Mouse (Mus musculus) olfactory bulb, adult 2 months (tissue): ENCODE results near the gene 2700081O15Rik. TPM values are rescaled to one million over a fixed set of nuclear protein-coding genes. Genes with fewer than 3 reads are reported as not detected.
"Not testable (repeated sequence)": the region's sequence is repeated elsewhere in the genome, so short reads cannot be mapped to it uniquely, and the experiment has no call there.

Source experiments
- H3K27ac ChIP-seq: fragments of 200-500 bp; 2 replicates; pipeline ENCODE4 v1.5.1; 2012; ENCODE audit warnings: low read depth, low read length; ENCODE audit not compliant: insufficient read depth
- H3K4me1 ChIP-seq: fragments of 200-500 bp; 2 replicates; pipeline ENCODE4 v1.6.1; 2012; ENCODE audit warnings: low read length; ENCODE audit not compliant: control insufficient read depth, insufficient read depth
- H3K4me3 ChIP-seq: fragments of 200-500 bp; 2 replicates; pipeline ENCODE4 v1.5.1; 2012; ENCODE audit warnings: mild to moderate bottlenecking, low read depth, low read length, moderate library complexity; ENCODE audit not compliant: insufficient read depth
- CTCF ChIP-seq: fragments of 200-500 bp; IDR thresholded peaks from 2 replicates; pipeline ENCODE4 v1.5.1; 2012; ENCODE audit warnings: low read depth, mild to moderate bottlenecking, low read length, moderate library complexity; ENCODE audit not compliant: insufficient read depth
- POLR2A ChIP-seq: fragments of 200-500 bp; IDR thresholded peaks from 2 replicates; pipeline ENCODE4 v1.6.1; 2012; ENCODE audit warnings: mild to moderate bottlenecking, low read depth, low read length, moderate library complexity; ENCODE audit not compliant: insufficient read depth
- WGBS: fragments of 180-500 bp; shearing (Covaris S2); methylation state at CpG from one replicate; pipeline ENCODE4 v1.1.7; 2018; 5-methylcytosine and 5-hydroxymethylcytosine counted together
- polyA plus RNA-seq: library from polyadenylated mRNA; stranded (reverse); fragments of >200 nt; gene quantifications from 2 replicates; pipeline ENCODE4 v1.2.4, GENCODE M21; 2012; ENCODE audit warnings: low replicate concordance; ENCODE audit not compliant: missing spikeins, insufficient read depth, insufficient read length

Gene 2700081O15Rik
- polyA plus RNA-seq = 113 TPM in 1 of 2 replicates, not detected in the other

DNA sequence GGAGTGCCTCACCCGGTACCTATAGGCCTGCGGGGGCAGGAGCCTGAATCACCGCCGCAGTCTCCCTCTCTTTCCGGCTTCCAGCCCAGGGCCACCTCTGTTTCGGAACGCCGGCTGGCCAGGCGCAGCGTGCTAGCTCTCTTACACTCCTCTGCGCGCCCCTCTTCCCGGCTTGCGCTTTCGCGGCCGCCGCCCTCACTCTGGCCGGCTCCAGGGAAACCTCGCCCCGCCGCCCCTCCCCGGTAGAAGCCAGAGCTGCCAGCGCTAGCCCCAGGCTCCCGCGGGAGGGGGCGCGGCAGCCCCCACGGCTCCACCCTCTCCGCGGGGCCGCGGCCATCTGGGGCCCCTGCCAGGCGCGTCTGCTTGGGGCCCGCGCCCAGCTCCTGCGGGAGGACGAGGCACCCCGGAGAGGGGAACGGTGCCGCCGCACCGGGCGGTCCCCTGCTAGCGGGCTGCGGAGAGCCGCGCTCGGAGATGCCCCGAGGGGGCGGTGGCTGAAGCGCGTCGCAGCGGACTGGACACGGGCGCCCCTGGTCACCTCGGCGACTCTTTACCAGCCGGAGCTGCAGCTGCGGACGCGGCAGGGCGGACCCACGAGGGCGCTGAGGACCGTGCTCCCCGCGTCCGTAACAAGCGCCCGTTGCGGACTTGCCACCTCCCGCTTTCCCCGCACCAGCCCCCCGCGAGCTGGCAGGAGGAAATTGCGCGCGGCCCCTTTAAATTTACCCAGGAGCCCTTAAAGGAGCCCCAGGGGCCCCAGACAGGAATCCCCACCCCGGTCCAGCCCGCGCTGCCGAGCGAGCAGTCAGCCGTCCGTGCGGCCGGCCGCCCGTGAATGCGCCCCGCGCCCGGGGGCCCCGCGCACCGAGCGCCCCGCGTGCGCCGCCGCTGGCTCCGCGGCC lies at the start of gene 2700081O15Rik:
Gene 2700081O15Rik, plus strand, starts transcription at position 792 of the 902 bp plus-strand sequence.
- TF ChIP-seq CTCF (no peak), POLR2A (no peak)
- peak within 1 kb of the TSS; percentile 29 for H3K27ac ChIP-seq
- H3K4me1 ChIP-seq = peaks cover 29% of the 10 kb centered on the region
- WGBS = 3% methylated on average over 107 of the region's 107 CpGs
- H3K4me3 ChIP-seq = peak within 1 kb of the TSS; percentile 77

DNA sequence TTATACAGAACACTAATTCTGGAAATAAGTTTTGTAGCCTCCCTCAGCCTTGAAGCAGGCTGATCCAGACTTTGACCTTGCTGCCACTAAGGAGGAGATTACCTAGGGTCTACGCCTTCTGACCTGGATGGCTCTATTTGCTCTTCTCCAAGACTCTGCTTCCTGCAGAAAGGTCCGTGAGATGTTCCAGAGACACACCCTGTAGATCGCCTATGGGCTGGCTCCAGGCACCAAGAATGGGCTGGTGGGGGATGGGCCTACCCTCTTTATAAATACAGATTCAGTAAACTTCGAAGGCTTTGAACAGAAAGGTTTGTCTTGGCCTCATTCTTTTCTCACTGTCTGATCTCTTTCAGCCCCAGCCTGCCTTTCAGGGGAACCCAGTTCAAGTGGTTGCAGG lies 48.0 kb upstream of the 2700081O15Rik start:
- not testable (repeated sequence) for H3K4me1 ChIP-seq, H3K27ac ChIP-seq, H3K4me3 ChIP-seq
- 86% methylated on average over 4 of the region's 4 CpGs for WGBS

DNA sequence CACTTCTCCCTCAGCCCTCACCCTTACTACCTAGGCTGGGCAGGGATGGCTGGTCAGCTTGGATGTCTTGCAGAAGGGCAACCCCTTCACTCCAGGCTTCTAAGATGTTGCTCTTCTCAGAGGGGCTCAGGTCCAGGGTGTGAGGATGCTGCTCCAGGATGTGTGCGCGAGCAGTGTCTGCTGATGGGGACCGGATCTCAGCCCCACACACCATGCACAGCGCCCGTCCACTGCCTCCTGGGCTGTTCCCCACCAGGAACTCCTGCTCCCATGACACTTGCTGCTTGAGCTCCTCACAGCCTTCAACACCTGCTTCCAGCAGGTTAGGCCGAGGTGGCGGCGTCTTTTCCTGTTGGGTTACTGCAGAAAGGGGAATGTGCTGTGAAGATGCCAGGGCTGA lies 42.9 kb upstream of the 2700081O15Rik start:
- 95% methylated on average over 8 of the region's 8 CpGs for WGBS
- H3K4me1 ChIP-seq = 0 out of 2 replicates have a peak, but pooled peaks cover 3% of the 10 kb centered on the region
- no peak overlapping the region for H3K27ac ChIP-seq
- no peak overlapping the region for H3K4me3 ChIP-seq
- TF ChIP-seq POLR2A (no peak), CTCF (no peak)

DNA sequence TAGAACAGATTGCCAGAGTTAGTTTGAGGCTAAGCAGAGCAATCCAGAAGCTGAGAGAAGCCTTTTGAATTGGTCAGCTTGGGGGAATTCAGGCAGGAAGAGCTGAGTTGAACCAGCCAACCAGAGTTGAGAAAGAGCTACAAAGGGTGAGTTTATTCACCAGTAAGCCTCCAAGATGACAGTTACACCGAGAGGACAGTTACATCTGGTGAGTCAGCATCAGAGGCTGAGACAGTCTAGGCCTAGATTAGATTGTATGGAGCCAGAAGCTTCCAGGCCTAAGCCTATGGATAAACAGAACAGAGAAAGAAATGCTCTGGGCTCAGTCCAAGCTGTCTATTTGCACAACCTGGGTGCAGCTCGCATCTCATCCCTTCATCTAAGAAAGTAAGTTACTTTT lies 39.8 kb upstream of the 2700081O15Rik start:
- TF ChIP-seq CTCF (no peak), POLR2A (no peak)
- WGBS = 69% methylated on average over 2 of the region's 2 CpGs
- no peak overlapping the region for H3K27ac ChIP-seq

DNA sequence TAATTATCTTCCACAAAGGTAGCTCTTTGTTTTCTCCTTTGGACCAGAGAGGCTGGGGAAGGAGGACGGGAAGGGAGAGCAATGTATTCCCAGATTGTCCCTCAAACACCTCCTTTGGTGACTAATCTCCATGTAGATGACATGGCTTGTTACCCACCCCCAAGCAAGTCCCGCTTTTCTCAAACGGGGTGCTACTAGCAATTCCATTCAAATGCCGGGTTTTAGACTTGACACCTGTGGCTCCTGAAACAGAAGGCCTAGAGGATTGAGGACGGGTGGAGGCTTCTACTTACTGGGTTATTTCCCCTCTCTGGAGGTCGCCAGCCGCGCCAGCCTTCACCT lies 35.5 kb upstream of the 2700081O15Rik start:
- TF ChIP-seq POLR2A (no peak), CTCF (no peak)
- H3K27ac ChIP-seq = no peak overlapping the region
- 1% methylated on average over 8 of the region's 8 CpGs for WGBS
- H3K4me1 ChIP-seq = peaks cover 5% of the 10 kb centered on the region; the same call in 1 of the 2 replicates
- H3K4me3 ChIP-seq = peak overlapping the region; percentile 79

More for the DNA sequence above, 39.8 kb upstream of the 2700081O15Rik start:
- H3K4me1 ChIP-seq = 0 out of 2 replicates have a peak, but pooled peaks cover 5% of the 10 kb centered on the region
- no peak overlapping the region for H3K4me3 ChIP-seq

DNA sequence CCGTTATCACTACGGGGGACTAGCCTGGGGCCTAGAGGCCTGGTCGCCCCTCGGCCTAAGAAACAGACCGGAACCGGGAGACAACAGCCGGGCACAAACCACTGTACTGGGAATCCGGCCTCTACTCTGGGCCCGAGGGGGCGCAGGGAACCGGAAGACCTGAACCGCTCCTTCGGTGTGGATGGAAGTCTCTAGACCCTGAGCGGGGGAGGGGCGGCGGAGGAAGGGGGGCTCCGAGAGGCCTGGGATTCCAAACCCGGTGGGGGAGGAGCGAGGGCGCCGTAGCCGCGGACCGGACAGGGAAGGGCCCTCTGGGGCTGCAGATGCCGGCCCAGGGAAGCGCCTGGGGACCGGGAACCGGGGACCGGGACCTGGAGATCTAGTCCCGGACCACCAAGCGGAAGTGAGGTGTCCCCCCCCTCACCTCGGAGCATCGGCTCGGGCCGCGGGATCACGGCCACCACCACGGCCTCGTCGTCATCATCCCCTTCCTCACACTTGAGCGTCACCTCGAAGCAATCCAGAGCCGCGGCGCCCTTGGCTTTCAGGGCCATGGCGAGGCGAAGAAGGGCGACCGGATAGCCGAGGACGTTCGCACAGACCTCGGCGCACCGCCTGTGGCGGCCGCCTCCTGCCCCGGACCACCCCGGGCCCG lies 35.0 kb upstream of the 2700081O15Rik start:
- H3K27ac ChIP-seq = peak overlapping the region; percentile 55
- H3K4me1 ChIP-seq = peaks cover 5% of the 10 kb centered on the region; the same call in 1 of the 2 replicates
- H3K4me3 ChIP-seq = peak overlapping the region; percentile 79
- TF ChIP-seq POLR2A (no peak), CTCF (no peak)
- WGBS = under 1% methylated on average over 60 of the region's 60 CpGs

DNA sequence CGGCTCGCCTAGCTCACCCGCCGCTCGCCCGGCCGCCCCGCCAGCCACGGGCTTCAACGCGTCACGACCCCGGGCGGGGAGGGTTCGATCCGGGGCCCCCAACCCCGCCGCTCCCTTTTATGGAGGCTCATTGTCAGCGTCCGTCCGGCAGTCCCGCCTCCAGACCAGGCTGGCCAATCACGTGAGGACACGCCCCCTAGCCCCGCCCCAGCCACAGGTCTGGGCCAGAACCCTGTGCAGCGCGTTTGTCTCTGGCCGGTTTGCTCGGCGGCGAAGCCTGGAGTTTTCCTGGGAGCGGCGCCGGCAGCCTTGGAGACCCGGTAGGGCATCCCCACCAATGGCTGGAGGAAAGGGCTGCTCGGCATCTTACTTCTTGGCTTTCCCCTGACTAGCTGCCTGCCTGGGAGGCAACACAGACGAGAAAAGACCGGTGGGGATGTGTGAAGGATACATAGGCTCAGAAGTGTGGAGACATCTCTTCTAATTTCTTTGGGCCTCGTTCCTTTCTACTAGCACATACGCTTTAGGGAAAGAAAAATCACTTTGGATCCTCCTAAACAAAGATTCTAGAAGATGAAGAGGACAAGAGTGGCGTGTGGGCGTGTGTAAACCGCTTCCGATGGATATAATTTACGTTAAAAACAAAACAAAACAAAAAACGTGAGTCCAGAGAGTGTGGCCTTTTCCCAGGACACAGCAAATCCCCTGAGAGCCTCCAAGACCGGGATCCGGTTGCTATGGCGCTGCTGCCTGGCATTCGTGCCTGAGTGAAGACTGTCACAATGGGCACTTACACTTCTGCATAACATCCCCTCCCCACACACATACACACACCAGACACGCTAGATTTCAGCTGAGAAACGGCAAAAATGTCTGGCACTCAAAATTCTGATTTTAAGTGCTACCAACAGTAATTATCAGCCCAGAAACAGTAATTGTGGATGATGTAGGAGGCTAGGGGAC lies 34.2 kb upstream of the 2700081O15Rik start, which contains the start of gene Spindoc:
Gene Spindoc, minus strand, starts transcription at position 92 of the 963 bp plus-strand sequence.
- Histone ChIP-seq H3K4me3 (peak within 1 kb of the TSS; percentile 79), H3K27ac (peak within 1 kb of the TSS; percentile 55), H3K4me1 (peaks cover 5% of the 10 kb centered on the region; the same call in 1 of the 2 replicates)
- TF ChIP-seq CTCF = no peak
- peak; percentile 80 for TF ChIP-seq POLR2A
- WGBS = under 1% methylated on average over 51 of the region's 52 CpGs

DNA sequence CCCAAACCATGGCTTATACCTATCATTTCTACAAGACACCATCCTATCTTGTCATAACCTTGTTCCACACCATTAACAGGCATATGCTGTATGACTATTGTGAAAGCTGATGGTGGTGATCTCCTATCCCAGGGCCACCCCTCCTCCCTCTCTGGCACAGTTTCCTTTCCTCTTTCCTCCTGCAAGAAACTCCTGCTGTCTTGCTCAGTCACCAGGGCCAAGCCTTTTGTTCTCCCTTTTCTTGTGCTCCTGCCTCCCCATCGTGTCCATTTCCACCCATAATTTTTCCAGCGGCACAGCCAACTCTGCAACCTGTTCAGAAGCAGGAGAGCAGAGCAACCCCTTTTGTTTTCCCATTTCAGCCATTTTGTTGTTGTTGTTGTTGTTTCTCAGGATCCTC lies 31.4 kb upstream of the 2700081O15Rik start:
- no peak for TF ChIP-seq CTCF
- TF ChIP-seq POLR2A = no peak
- whole genome bisulfite sequencing = 13% methylated on average over 2 of the region's 2 CpGs
- Histone ChIP-seq H3K4me1 (peaks cover 5% of the 10 kb centered on the region; the same call in 1 of the 2 replicates), H3K27ac (no peak overlapping the region), H3K4me3 (no peak overlapping the region)
